Mouse (Mus musculus) frontal cortex, postnatal 25 days (tissue): ENCODE results near the gene Amz1.

Experiments
- DNase-seq, 2 experiments: peaks; one replicate each; pipeline ENCODE4 v3.0.0; 2022; ENCODE audit warnings: low spot score in 2 of 2

Gene Amz1

GRCm38 (mm10) chr5:140801782-140802181, 77.9 kb downstream of the Amz1 start:
- DNase-seq: no peak

- DNase-seq: no peak
Measured at GRCm38 (mm10) chr5:140806252-140806651, 82.3 kb downstream of the Amz1 start.

- DNase-seq: no peak
Measured at GRCm38 (mm10) chr5:140806939-140807338, 83.0 kb downstream of the Amz1 start.
